Mouse (Mus musculus) cerebellum, adult 2 months (tissue): Measurements from ENCODE around the gene Pde6g.

Experiments used
- CTCF ChIP-seq: fragments of 200-500 bp; IDR thresholded peaks from 2 replicates; pipeline ENCODE4 v1.5.1; 2011; ENCODE audit warnings: low read depth, mild to moderate bottlenecking, control low read depth, low read length, moderate library complexity, borderline replicate concordance; ENCODE audit not compliant: insufficient read depth
- POLR2A ChIP-seq: fragments of 200-500 bp; IDR thresholded peaks from 2 replicates; pipeline ENCODE4 v1.6.1; 2011; ENCODE audit warnings: low read length, control low read depth, borderline replicate concordance; ENCODE audit not compliant: insufficient read depth

DNA sequence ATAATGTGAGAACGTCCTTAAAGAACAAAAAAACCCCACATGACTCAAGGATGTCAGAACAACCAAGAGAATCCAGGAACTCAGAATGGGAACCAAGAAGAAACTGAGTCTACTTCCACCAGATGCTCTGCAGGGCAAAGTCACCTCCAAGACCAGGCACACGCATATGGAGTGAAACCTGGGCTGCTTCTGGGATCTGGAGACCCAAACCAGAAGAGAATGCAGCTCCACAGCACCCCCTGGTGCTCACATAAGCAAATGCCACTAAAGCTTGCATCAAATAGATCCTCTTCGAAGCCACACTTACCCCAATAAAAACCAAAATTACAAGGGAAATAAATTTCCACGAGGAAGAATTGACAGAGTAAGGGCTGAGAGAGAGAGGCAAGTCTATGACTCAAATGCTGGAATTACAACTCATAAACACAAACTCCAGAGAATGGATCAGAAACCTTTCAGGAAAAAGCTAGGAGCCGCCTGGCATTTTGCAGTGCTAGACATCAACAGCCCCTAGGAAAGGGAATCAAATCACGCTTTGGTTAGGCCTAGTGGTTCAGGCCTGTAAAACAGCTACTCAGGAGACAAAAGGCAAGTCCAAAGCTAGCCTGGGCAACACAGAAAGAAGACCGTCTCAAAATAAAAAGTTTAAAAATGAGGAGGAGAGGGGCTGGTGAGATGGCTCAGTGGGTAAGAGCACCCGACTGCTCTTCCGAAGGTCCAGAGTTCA, 29.6 kb downstream of the Pde6g start:
- peak; percentile 73; the same call in 1 of the 2 replicates for TF ChIP-seq CTCF
- no peak for TF ChIP-seq POLR2A
